Mouse (Mus musculus) gastrocnemius, adult 18-20 months (tissue): ENCODE results near the gene Ggcx. TPM values are rescaled to one million over a fixed set of nuclear protein-coding genes. Genes with fewer than 3 reads are reported as not detected.
"Not testable (repeated sequence)": the region's sequence is repeated elsewhere in the genome, so short reads cannot be mapped to it uniquely, and the experiment has no call there.

Experiments
- DNase-seq: peaks from one replicate; pipeline ENCODE4 v3.0.0; 2021; ENCODE audit warnings: low spot score
- total RNA-seq, 2 experiments: library from RNA; stranded (reverse); gene quantifications; 2 replicates each; pipeline ENCODE4 v1.2.3; 2021

Ggcx gene
- total RNA-seq, 2 experiments from 2014 or later: 12.2 to 12.7 TPM

DNA sequence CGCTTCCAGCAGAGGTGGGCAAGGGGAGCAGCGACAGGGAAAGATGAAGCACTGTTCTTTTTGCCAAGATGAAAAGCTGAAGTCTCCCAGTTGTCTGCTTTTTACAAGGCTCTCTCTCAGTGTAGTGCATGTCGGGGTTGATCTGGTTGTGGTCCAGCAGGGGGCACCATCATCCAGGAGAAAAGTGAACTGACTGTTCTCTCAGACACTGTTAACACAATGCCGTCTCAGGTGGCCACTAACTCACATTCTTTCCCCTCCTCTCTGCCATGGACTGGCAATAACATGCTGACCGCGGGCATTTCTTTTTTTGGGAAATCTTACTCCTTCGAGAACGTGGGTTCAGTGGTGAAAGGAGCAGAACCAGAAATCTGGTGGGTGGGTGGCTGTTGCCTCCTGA is 13.9 kb downstream of the Ggcx start:
- peak; percentile 81 for DNase-seq

DNA sequence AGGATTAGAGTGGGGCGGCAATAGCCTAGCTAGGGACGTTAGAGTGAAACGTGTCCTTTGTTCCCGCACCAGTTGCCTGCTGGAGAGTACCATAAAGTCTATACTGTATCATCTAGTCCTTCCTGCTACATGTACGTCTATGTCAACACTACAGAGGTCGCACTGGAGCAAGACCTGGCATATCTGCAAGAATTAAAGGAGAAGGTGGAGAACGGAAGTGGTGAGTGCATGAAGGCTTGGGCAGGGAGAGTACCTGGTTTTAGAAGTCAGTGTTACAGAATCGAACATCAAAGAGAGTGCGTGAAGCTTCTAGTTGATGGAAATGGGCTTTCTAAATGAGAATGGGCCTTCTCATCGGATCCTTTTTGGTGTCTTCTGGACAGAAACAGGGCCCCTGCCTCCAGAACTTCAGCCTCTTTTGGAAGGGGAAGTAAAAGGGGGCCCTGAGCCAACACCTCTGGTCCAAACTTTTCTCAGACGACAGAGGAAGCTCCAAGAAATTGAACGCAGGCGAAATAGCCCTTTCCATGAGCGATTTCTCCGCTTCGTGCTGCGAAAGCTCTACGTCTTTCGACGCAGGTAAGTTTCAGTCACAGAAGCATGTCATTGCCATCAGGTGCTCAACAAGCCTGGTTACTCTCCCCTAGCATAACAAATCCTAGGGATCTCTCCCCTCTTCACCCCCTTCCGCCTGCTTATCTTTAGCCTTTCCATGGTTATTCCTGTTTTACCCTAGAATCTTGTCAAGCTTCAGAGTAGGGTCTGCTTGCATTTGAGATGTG is 15.1 kb downstream of the Ggcx start:
- no peak for DNase-seq

DNA sequence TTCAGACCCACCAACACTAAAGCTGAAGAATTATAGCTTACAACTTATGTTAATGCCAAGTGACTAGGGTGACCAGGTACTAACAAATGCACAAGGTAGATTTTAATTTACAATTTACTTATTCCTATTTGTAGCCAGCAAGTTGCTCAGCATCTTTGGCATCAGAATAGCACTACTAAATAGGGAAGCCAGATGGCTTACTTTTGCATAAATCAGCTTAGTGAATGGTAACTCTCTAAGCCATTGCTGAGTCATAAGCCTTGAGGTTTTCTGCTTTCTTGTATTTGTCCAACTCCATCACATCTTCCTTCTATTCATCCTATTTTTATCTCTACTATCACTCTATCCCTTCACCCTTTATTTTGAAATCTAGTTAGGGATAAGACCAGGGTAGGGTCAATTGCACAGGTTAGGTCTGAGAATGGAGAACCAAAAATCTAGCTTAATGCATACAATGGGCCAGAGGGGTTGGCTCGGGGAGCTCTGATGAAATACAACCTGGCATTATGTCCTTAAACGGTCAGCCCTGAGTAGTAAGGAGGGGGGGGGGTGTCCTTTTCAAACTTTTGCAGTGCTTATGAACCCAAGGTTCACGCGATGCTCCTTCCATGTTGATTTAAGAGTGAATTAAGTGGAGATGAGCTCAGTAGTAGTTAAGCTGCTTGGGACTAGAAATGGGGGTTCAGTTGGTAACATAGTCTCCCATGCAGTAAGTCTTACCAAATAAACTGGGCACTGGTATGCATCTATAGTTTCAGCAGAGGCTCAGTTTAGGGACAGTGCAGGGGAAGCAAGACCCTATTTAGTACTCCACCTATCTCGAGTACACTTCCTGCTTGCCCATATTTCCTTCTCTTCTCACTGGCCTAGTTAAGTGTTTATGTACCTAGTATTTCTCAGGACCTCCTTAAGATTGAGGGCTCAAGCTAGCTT is 17.1 kb downstream of the Ggcx start:
- no peak for DNase-seq

DNA sequence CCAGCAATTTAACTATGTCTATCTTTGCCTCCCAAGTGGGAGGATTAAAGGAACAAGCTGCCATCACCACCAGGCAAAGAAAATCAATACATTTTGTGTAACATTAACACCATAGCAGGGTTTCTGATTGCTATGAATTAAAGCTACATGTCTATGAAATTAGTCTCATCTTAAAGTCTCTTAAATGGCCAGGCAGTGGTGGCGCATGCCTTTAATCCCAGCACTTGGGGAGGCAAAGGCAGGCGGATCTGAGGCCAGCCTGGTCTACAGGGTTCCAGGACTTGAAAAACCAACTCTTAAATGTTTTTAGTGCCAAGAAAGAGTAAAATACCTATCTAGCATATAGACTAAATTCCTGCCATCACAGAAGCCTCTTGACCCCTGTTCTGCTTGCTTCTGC is 18.0 kb downstream of the Ggcx start:
- DNase-seq: no peak

DNA sequence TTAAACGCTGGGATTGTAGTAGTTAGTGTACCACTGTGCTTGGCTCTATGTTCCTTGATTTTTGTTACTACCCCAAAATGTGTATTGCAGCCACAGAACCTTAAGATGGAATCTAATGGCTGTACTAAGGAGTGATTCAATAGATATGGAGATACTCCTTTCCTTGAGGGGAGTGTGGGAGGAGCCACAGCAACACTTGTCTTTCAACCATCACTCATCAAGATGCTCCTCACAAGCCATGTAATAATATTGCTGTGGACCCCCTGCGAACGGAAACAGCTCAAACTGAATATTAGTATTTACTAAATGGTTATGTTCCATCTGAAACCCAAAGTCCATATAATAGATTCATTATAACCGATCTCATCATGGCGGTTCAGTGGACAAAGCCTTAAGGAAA is 24.1 kb downstream of the Ggcx start:
- no peak for DNase-seq

DNA sequence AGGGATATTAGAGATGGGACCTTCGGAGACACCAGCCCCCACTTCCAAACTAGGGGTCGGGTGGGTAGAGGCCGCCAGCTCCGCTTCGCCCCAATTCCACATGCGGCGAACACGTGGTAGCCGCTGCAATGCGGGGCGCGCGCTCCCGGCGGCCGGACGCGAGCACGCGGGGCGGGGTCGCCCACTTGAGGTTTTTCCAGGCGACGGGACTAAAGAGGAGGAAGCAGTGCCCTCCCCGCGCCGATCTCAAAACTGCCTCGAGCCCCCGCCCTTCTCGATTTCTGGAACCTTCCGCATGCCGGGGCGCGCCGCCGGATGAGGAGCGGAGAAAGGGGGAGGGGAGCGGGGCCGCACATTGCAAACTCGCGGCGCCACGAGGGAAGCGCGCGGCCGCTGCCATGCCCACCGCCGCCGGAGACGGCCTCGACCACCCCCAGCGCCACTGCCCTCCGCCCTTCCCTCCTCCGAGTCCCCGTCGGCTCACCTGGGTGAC is 24.8 kb downstream of the Ggcx start:
- peak; percentile 93 for DNase-seq

GRCm38 (mm10) chr6:72439355-72440185 is 25.5 kb downstream of the Ggcx start, which contains the start of gene Mat2a:
TSS of gene Mat2a (minus strand) at chr6:72439558.
- peak; percentile 94 for DNase-seq

DNA sequence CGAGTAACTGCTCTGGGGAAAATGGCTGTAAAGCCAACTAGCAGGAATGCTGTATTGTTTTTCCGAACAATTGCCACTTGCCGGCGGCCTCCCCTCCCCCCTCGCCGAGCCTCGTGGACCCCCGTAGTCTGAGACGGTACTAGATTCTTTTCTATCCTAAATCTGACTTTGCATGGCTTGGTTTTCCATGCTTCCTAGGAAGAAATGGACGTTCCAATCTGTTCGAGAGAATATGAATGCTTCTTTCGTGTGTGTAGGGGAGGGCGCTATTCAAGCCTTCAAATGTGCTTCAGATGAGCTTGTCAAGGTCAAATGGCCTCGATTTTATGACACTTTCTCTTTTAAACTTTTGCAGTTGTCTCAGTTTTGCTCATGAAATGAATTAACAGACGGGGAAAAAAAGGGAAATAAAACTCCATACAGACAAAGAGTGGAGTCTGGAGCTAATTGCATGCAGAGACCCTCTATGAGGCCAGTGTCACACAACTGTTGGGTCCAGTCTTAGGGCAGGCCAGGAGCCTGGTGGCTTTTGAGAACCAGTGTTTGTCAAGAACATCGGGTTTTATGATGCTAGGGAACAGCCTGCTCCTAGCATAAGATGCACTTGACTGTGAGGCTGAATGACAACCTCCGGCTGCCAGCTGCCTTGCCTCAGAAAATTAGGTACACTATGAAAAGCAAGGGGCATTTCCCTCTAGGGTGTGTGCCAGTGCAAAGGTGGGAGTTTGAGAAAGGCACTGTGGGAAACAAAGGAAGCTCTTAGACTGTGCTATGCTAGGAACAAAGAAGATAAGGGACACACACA is 26.3 kb downstream of the Ggcx start:
- DNase-seq: no peak

DNA sequence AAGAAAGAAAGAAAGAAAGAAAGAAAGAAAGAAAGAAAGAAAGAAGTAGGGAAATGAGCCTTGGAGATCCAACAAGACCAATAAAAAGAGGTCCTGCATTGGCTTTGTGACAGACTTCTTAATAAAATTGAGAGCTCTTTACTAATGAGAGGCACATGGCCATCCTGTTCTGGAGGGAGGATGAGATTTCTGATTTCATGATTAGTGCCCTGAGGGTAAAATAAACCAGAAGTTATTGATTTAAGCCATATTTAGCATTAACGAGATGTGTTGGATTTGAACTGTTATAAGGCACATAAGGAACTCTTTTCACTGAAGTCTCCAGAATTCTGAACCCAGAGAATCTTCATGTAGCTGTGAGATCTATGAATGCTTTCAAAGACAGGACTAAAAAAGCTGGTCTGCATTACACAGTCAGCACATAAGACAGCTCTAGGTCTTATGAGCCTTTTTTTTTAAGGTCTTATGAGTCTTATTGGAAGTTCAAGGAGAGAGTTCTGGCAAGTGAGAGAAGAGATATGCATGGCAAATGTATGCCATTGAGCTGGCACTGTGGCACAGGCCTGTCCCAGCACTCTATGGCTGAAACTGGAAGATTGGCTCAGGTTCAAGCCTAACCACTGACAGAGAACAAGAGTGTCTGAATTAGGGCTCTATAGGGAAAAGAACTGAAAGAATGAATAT is 29.0 kb downstream of the Ggcx start:
- DNase-seq: no peak

DNA sequence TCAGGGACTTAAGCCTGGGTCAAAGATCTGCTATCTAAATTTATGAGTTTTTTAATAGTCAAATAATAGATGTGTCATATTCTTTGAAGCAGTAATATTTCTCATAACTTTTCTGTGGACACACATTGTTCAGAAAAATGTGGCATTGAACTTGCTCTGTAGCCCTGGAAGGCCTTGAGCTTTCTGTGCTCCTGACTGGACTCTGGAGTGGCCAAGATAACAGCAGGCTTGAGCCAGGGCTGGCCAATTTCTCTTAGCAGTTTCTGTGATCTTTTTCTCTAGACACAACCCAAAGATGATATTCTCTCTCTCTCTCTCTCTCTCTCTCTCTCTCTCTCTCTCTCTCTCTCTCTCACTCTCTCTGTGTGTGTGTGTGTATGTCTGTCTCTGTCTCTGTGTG is 30.9 kb downstream of the Ggcx start:
- DNase-seq: no peak

GRCm38 (mm10) chr6:72447487-72447886 is 33.4 kb downstream of the Ggcx start:
- no peak for DNase-seq

DNA sequence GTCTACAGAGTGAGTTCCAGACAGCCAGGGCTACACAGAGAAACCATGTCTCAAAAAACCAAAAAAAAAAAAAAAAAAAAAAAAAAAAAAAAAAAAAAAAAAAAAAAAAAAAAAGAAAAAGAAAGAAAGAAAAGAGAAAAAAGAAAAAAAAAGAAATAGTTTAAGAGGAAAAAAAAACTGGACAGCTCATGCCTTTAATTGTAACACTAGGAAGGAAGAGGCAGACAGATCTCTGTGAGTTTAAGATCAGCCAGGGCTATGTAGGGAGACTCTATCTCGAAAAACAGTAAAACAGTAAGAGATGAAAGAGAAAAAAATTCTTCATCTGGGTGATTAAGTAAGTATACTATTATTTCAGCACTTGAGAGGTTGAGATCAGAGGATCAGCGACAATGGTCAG is 37.7 kb downstream of the Ggcx start:
- DNase-seq: not testable (repeated sequence)

- DNase-seq: no peak
These were observed 38.2 kb downstream of the Ggcx start for GRCm38 (mm10) chr6:72452329-72452728.

GRCm38 (mm10) chr6:72453578-72453977 is 39.5 kb downstream of the Ggcx start:
- no peak for DNase-seq

- DNase-seq: peak; percentile 63
These were observed 40.1 kb downstream of the Ggcx start for GRCm38 (mm10) chr6:72454072-72454746.

- DNase-seq: peak; percentile 33
These were observed 40.8 kb downstream of the Ggcx start for GRCm38 (mm10) chr6:72454833-72455373.

DNA sequence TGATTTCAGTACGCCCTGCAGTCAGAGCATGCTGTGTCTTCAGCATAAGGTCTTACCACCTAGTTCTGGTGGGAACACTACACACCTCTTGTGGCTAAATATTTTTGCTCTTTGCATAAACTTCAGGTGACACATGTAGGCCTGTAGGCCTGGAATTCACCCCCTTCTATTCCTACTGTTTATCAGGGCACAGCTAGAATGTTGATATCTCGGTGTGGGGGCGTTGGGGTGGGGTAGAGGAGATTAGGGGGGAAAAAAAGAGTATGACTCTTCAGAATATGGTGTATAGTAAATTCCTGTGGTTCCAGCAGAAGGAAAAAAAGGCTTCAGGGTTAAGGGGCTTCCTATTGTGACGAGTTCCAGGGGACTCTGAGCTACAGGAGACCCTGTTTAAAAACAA is 42.5 kb downstream of the Ggcx start:
- DNase-seq: no peak

DNA sequence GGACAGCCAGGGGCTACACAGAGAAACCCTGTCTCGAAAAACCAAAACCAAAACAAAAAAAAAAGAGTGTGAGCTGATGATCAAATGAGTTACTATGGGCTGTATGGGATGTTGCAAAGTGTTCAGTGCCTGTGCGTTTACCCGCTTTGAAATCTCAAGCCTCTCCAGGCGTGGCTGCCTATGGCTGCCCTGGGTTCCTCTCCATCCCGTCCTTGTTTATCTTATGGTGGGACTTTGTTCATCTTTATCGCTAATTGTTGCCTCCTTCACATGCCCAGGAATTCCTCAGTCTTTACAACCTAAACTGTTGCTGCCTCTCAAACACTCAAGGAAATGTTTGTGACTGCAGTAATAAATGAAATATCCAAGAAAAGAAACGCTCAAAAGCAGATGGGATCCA is 44.3 kb downstream of the Ggcx start:
- DNase-seq: no peak

DNA sequence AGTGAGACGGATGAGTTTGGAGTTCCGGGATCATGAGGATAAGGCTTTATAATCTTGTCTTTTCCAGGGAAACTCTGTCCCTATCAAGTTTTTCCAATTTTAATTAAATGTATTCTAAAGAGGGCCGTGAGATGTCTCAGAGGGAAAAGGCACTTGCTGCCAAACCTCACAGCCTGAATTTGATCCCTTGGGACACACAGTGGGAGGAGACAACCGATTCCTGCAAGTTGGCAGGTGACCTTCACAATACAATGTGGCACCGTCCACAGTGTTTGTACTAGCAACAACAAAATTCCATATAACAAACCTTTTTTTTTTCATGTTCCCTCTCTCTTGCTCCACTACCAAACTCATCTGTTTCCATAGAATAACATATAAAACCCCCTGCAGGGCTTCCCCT is 44.8 kb downstream of the Ggcx start:
- no peak for DNase-seq
